Mouse (Mus musculus): ENCODE results near the gene Hapln1. TPM values are rescaled to one million over a fixed set of nuclear protein-coding genes. Genes with fewer than 3 reads are reported as not detected.

Hapln1 gene
- total RNA-seq (2023) = not detected in 4 replicates

DNA sequence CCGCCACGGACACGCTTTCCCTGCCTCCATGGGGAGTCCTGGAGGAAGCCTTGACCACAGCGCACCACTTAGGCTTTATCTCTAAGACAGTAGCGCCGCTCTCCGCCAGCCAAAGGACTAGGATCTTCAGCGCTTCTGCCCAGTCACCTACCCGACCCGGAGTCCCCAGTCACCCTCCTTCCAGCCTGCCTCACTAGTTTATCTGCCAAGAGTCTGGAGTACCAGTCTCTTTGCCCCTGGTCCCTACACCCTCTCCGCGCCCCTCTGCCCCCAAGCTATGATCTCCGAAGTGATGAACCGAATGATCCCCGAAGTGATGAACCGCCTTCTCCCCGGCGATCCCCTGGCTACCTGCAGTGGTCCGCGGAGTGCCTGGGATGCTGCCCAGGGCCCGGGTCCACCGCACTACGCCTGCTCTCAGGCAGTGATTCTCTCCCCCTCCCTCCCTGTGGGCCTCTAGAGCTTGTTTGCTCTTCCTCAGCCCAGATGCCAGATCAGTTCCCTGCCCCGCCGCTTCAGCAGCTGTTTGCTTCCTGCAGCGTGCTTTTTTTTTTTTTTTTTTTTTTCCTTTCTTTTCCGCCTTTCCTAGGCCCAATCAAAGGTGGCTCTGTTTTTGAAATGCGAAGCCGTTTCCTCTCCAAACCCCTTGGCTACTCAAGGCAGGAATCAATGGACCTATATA is at the start of gene Hapln1:
Gene Hapln1, plus strand, starts transcription at position 592 of the 682 bp plus-strand sequence.

Other genes with a start within 250 kb of the Hapln1 start
- not detected in 4 replicates for gene Vcan, start 202.7 kb downstream of the Hapln1 start, total RNA-seq (2023)